Mouse (Mus musculus): Measurements from ENCODE around the gene Fam20a. TPM values are rescaled to one million over a fixed set of nuclear protein-coding genes. Genes with fewer than 3 reads are reported as not detected.
A peak's percentile ranks its signal among the peaks of the same experiment; 100 is the strongest.

Gene Fam20a
- polyA plus RNA-seq, 1 experiment from 2014 or later = 12.5 TPM

- Histone ChIP-seq H3K4me3 (ENCODE audit: low read depth, low read length) (no peak overlapping the region), H3K27me3 (replicated peaks; ENCODE audit: insufficient read depth, low read length) (no peaks in the 10 kb centered on the region), H3K9ac (replicated peaks; ENCODE audit: low read depth) (no peak overlapping the region), H3K4me2 (replicated peaks; ENCODE audit: low read depth, low read length) (no peak overlapping the region), H3K4me1 (ENCODE audit: insufficient read depth, low read depth, low read length) (no peaks in the 10 kb centered on the region), H3K27ac (ENCODE audit: low read length) (no peak overlapping the region), H3K36me3 (ENCODE audit: insufficient read depth, low read length) (no peaks in the 10 kb centered on the region), H3K9me3 (ENCODE audit: low read length) (no peaks in the 10 kb centered on the region)
- no peak for ATAC-seq
- DNase-seq (ENCODE audit: low spot score) = no peak
- 87% methylated on average over 4 of the region's 4 CpGs for WGBS
- TF ChIP-seq EP300 (IDR thresholded peaks at IDR 0.05) (no peak), CTCF (IDR thresholded peaks at IDR 0.05) (no peak)
Observed at GRCm38 (mm10) chr11:109696519-109696918, 25.6 kb downstream of the Fam20a start.

GRCm38 (mm10) chr11:109692737-109693136 is 29.3 kb downstream of the Fam20a start:
- Histone ChIP-seq H3K4me3 (ENCODE audit: low read depth, low read length) (no peak overlapping the region), H3K27ac (ENCODE audit: low read length) (no peak overlapping the region)
- no peak for DNase-seq (ENCODE audit: low spot score)

GRCm38 (mm10) chr11:109689539-109689938 is 32.5 kb downstream of the Fam20a start:
- Histone ChIP-seq H3K9me3 (ENCODE audit: low read length) (no peaks in the 10 kb centered on the region), H3K9ac (replicated peaks; ENCODE audit: low read depth) (no peak overlapping the region), H3K27me3 (replicated peaks; ENCODE audit: insufficient read depth, low read length) (no peaks in the 10 kb centered on the region), H3K27ac (ENCODE audit: low read length) (no peak overlapping the region), H3K36me3 (ENCODE audit: insufficient read depth, low read length) (no peaks in the 10 kb centered on the region), H3K4me3 (ENCODE audit: low read depth, low read length) (no peak overlapping the region), H3K4me2 (replicated peaks; ENCODE audit: low read depth, low read length) (no peak overlapping the region), H3K4me1 (ENCODE audit: insufficient read depth, low read depth, low read length) (no peaks in the 10 kb centered on the region)
- no peak for TF ChIP-seq EP300 (IDR thresholded peaks at IDR 0.05)
- TF ChIP-seq CTCF (IDR thresholded peaks at IDR 0.05) = no peak
- DNase-seq (ENCODE audit: low spot score) (no peak), ATAC-seq (no peak)
- 80% methylated on average over 4 of the region's 4 CpGs for WGBS

More at GRCm38 (mm10) chr11:109692737-109693136, 29.3 kb downstream of the Fam20a start:
- Histone ChIP-seq H3K9ac (replicated peaks; ENCODE audit: low read depth) (no peak overlapping the region), H3K4me2 (replicated peaks; ENCODE audit: low read depth, low read length) (no peak overlapping the region), H3K4me1 (ENCODE audit: insufficient read depth, low read depth, low read length) (no peaks in the 10 kb centered on the region), H3K9me3 (ENCODE audit: low read length) (no peaks in the 10 kb centered on the region), H3K27me3 (replicated peaks; ENCODE audit: insufficient read depth, low read length) (no peaks in the 10 kb centered on the region), H3K36me3 (ENCODE audit: insufficient read depth, low read length) (no peaks in the 10 kb centered on the region)
- TF ChIP-seq EP300 (IDR thresholded peaks at IDR 0.05) = no peak
- TF ChIP-seq CTCF (IDR thresholded peaks at IDR 0.05) = no peak
- 19% methylated on average over 3 of the region's 3 CpGs for WGBS
- ATAC-seq = no peak

- Histone ChIP-seq H3K27ac (ENCODE audit: low read length) (no peak overlapping the region), H3K4me1 (ENCODE audit: insufficient read depth, low read depth, low read length) (no peaks in the 10 kb centered on the region), H3K4me2 (replicated peaks; ENCODE audit: low read depth, low read length) (no peak overlapping the region), H3K27me3 (replicated peaks; ENCODE audit: insufficient read depth, low read length) (no peaks in the 10 kb centered on the region), H3K9me3 (ENCODE audit: low read length) (no peaks in the 10 kb centered on the region), H3K36me3 (ENCODE audit: insufficient read depth, low read length) (no peaks in the 10 kb centered on the region), H3K9ac (replicated peaks; ENCODE audit: low read depth) (no peak overlapping the region), H3K4me3 (ENCODE audit: low read depth, low read length) (no peak overlapping the region)
- ATAC-seq (no peak), DNase-seq (ENCODE audit: low spot score) (no peak)
- WGBS = 83% methylated on average over 6 of the region's 6 CpGs
- no peak for TF ChIP-seq EP300 (IDR thresholded peaks at IDR 0.05)
- no peak for TF ChIP-seq CTCF (IDR thresholded peaks at IDR 0.05)
Observed at GRCm38 (mm10) chr11:109682221-109682620, 39.9 kb downstream of the Fam20a start.

GRCm38 (mm10) chr11:109681556-109681955 is 40.5 kb downstream of the Fam20a start:
- Histone ChIP-seq H3K4me1 (ENCODE audit: insufficient read depth, low read depth, low read length) (no peaks in the 10 kb centered on the region), H3K27ac (ENCODE audit: low read length) (peak overlapping the region; percentile 43; the same call in 1 of the 2 replicates), H3K36me3 (ENCODE audit: insufficient read depth, low read length) (no peaks in the 10 kb centered on the region), H3K27me3 (replicated peaks; ENCODE audit: insufficient read depth, low read length) (no peaks in the 10 kb centered on the region), H3K9me3 (ENCODE audit: low read length) (no peaks in the 10 kb centered on the region), H3K4me3 (ENCODE audit: low read depth, low read length) (no peak overlapping the region), H3K4me2 (replicated peaks; ENCODE audit: low read depth, low read length) (no peak overlapping the region), H3K9ac (replicated peaks; ENCODE audit: low read depth) (no peak overlapping the region)
- TF ChIP-seq CTCF (IDR thresholded peaks at IDR 0.05) (no peak; the same call in 1 of the 2 replicates), EP300 (IDR thresholded peaks at IDR 0.05) (peak; percentile 80)
- DNase-seq (ENCODE audit: low spot score) = peak; percentile 59
- ATAC-seq = peak; percentile 79
- WGBS = 57% methylated on average over 3 of the region's 3 CpGs

GRCm38 (mm10) chr11:109680934-109681333 is 41.1 kb downstream of the Fam20a start:
- Histone ChIP-seq H3K4me1 (ENCODE audit: insufficient read depth, low read depth, low read length) (no peaks in the 10 kb centered on the region), H3K4me2 (replicated peaks; ENCODE audit: low read depth, low read length) (no peak overlapping the region), H3K27me3 (replicated peaks; ENCODE audit: insufficient read depth, low read length) (no peaks in the 10 kb centered on the region), H3K4me3 (ENCODE audit: low read depth, low read length) (no peak overlapping the region), H3K9me3 (ENCODE audit: low read length) (no peaks in the 10 kb centered on the region), H3K9ac (replicated peaks; ENCODE audit: low read depth) (no peak overlapping the region), H3K27ac (ENCODE audit: low read length) (no peak overlapping the region), H3K36me3 (ENCODE audit: insufficient read depth, low read length) (no peaks in the 10 kb centered on the region)
- no peak for TF ChIP-seq CTCF (IDR thresholded peaks at IDR 0.05)
- no peak for TF ChIP-seq EP300 (IDR thresholded peaks at IDR 0.05)
- 51% methylated on average over 9 of the region's 9 CpGs for WGBS
- DNase-seq (ENCODE audit: low spot score) = no peak
- ATAC-seq = no peak

GRCm38 (mm10) chr11:109678291-109678690 is 43.8 kb downstream of the Fam20a start:
- TF ChIP-seq CTCF (IDR thresholded peaks at IDR 0.05) (no peak), EP300 (IDR thresholded peaks at IDR 0.05) (no peak)
- no peaks in the 10 kb centered on the region for H3K27me3 ChIP-seq (replicated peaks; ENCODE audit: insufficient read depth, low read length)
- H3K4me1 ChIP-seq (ENCODE audit: insufficient read depth, low read depth, low read length) = no peaks in the 10 kb centered on the region

More at GRCm38 (mm10) chr11:109678291-109678690, 43.8 kb downstream of the Fam20a start:
- Histone ChIP-seq H3K9me3 (ENCODE audit: low read length) (no peaks in the 10 kb centered on the region), H3K36me3 (ENCODE audit: insufficient read depth, low read length) (no peaks in the 10 kb centered on the region), H3K4me2 (replicated peaks; ENCODE audit: low read depth, low read length) (no peak overlapping the region), H3K4me3 (ENCODE audit: low read depth, low read length) (no peak overlapping the region), H3K27ac (ENCODE audit: low read length) (no peak overlapping the region), H3K9ac (replicated peaks; ENCODE audit: low read depth) (no peak overlapping the region)
- DNase-seq (ENCODE audit: low spot score) (no peak), ATAC-seq (no peak)
- WGBS = 69% methylated on average over 12 of the region's 12 CpGs
